Mouse (Mus musculus) ES-E14 (cell line): ENCODE results near the gene Slit3. TPM values are rescaled to one million over a fixed set of nuclear protein-coding genes. Genes with fewer than 3 reads are reported as not detected.

Experiments
- DNase-seq: peaks from one replicate; pipeline ENCODE4 v3.0.0-alpha.2; 2013; ENCODE audit warnings: low read depth, low spot score
- H3K27ac ChIP-seq: 2 replicates; pipeline ENCODE4 v1.5.1; 2012; ENCODE audit warnings: low read depth, mild to moderate bottlenecking, low read length, moderate library complexity, mixed read lengths; ENCODE audit not compliant: poor library complexity, insufficient read depth, severe bottlenecking
- H3K36me3 ChIP-seq: 2 replicates; pipeline ENCODE4 v1.6.1; 2012; ENCODE audit warnings: mild to moderate bottlenecking, low read length, moderate library complexity, mixed read lengths; ENCODE audit not compliant: control insufficient read depth, poor library complexity, insufficient read depth, severe bottlenecking
- H3K4me1 ChIP-seq, 2 experiments: fragments of 150-350 bp in 1 of 2; sonication (generic) in 1 of 2; 2 replicates each; pipeline ENCODE4 v1.6.1; 2012; ENCODE audit warnings: low read length in 2 of 2, mild to moderate bottlenecking in 1 of 2, mixed read lengths in 1 of 2; ENCODE audit not compliant: control insufficient read depth in 2 of 2, insufficient read depth in 2 of 2, poor library complexity in 1 of 2
- H3K4me3 ChIP-seq, 2 experiments: fragments of 150-350 bp in 1 of 2; sonication (generic) in 1 of 2; 2 replicates each; pipeline ENCODE4 v1.5.1; 2012; ENCODE audit warnings: low read length in 2 of 2, low read depth in 1 of 2, mild to moderate bottlenecking in 1 of 2, mixed read lengths in 1 of 2; ENCODE audit not compliant: insufficient read depth in 1 of 2, poor library complexity in 1 of 2, severe bottlenecking in 1 of 2
- H3K9ac ChIP-seq: 2 replicates; pipeline ENCODE4 v1.6.1; 2012; ENCODE audit warnings: low read depth, mild to moderate bottlenecking, low read length, mixed read lengths; ENCODE audit not compliant: poor library complexity, insufficient read depth, severe bottlenecking
- H3K9me3 ChIP-seq: fragments of 150-350 bp; sonication (generic); 2 replicates; pipeline ENCODE4 v1.6.1; 2012; ENCODE audit warnings: low read depth, mild to moderate bottlenecking, low read length; ENCODE audit not compliant: control insufficient read depth, insufficient read depth
- CHD2 ChIP-seq: IDR thresholded peaks from 2 replicates; pipeline ENCODE4 v1.6.1; 2014; ENCODE audit warnings: mild to moderate bottlenecking, low read depth, low read length, inconsistent platforms
- HCFC1 ChIP-seq: IDR thresholded peaks from 2 replicates; pipeline ENCODE4 v1.6.1; 2012; ENCODE audit warnings: low read length, inconsistent platforms, borderline replicate concordance; ENCODE audit not compliant: insufficient read depth
- MAFK ChIP-seq: IDR thresholded peaks from 2 replicates; pipeline ENCODE4 v1.6.1; 2014; ENCODE audit warnings: mild to moderate bottlenecking, low read depth, low read length, inconsistent platforms; ENCODE audit not compliant: insufficient read depth
- ZC3H11A ChIP-seq: IDR thresholded peaks from 2 replicates; pipeline ENCODE4 v1.6.1; 2012; ENCODE audit warnings: low read depth, mild to moderate bottlenecking, inconsistent platforms, low read length, borderline replicate concordance
- ZNF384 ChIP-seq: IDR thresholded peaks from 2 replicates; pipeline ENCODE4 v1.6.1; 2012; ENCODE audit warnings: low read depth, low read length, inconsistent platforms
- in situ Hi-C, 2 experiments: fragments of 600-800 bp; cut with MboI; formaldehyde crosslinking; loops; one replicate each; pipeline ENCODE4 v1.15.1; 2025; ENCODE audit warnings: low sequenced_read_pairs in 2 of 2, inconsistent platforms in 1 of 2; ENCODE audit not compliant: unreplicated experiment in 2 of 2
- total RNA-seq: library from RNA; depleted of rRNA; stranded (reverse); fragments of 300-350 nt; gene quantifications from 2 replicates; pipeline ENCODE4 v1.2.3, GENCODE M21; 2012

The Slit3 gene
- total RNA-seq, 1 experiment, result 3.7 TPM

DNA sequence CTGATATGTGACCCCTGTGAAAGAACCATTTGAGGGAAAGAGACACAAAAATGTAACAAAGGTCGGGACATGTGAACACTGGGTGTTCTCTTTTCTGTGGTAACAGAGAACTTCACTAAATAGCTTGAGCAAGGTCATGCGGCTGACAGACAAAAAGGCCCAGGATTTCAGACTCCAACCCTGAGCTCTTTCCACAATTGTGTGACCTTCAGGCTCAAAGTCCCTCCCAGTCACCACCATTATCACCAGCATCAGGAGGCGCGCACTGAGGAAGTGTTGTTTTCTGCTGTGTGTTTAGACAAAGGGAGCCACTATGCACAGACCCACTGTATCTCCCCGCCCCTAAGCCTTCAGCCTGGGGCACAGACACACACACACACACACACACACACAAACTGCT, 181.2 kb downstream of the Slit3 start:
- Histone ChIP-seq H3K27ac (no peak overlapping the region), H3K9me3 (no peaks in the 10 kb centered on the region), H3K4me3 (no peak overlapping the region), H3K36me3 (no peaks in the 10 kb centered on the region), H3K4me1 (no peaks in the 10 kb centered on the region), H3K9ac (no peak overlapping the region)
- TF ChIP-seq ZC3H11A (no peak), MAFK (no peak), CHD2 (no peak), HCFC1 (no peak), ZNF384 (no peak)
- no peak for DNase-seq
- in situ Hi-C loops, result no loop called here

GRCm38 (mm10) chr11:35304216-35304975, 183.4 kb downstream of the Slit3 start:
- Histone ChIP-seq H3K9ac (no peak overlapping the region), H3K27ac (no peak overlapping the region), H3K36me3 (no peaks in the 10 kb centered on the region), H3K4me3 (no peak overlapping the region), H3K4me1 (no peaks in the 10 kb centered on the region), H3K9me3 (no peaks in the 10 kb centered on the region)
- in situ Hi-C loops, result no loop called here
- DNase-seq, result no peak
- TF ChIP-seq ZC3H11A (no peak), MAFK (no peak)

GRCm38 (mm10) chr11:35305111-35305510, 184.1 kb downstream of the Slit3 start:
- no peak overlapping the region for H3K4me3 ChIP-seq
- in situ Hi-C loops, result no loop called here
- no peaks in the 10 kb centered on the region for H3K36me3 ChIP-seq
- no peak overlapping the region for H3K9ac ChIP-seq
- no peak for DNase-seq
- H3K4me1 ChIP-seq, result no peaks in the 10 kb centered on the region
- no peak overlapping the region for H3K27ac ChIP-seq
- TF ChIP-seq ZNF384 (no peak), MAFK (no peak), HCFC1 (no peak), ZC3H11A (no peak), CHD2 (no peak)
- no peaks in the 10 kb centered on the region for H3K9me3 ChIP-seq

DNA sequence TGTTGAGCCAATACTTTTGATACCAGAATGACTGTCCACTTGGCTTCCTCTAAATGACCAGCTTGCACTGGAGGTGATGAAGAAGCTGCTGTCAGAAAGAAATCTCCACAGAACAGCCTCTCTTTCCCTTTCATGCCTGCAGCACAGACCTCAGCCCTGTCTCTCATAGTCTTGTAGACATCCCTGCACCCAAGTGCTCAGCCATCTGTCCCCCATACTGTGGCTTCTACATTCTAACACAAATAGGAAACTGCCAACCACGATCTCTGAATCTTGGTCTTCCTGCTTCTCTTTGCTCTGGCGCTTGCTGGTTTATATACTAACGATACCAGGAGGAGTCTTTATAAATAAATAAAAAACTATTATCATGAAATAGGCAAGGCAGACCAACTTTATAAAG, 184.9 kb downstream of the Slit3 start:
- DNase-seq, result no peak
- Histone ChIP-seq H3K27ac (no peak overlapping the region), H3K4me3 (no peak overlapping the region), H3K36me3 (no peaks in the 10 kb centered on the region), H3K9ac (no peak overlapping the region), H3K4me1 (no peaks in the 10 kb centered on the region), H3K9me3 (no peaks in the 10 kb centered on the region)
- in situ Hi-C loops, result no loop called here
- no peak for TF ChIP-seq ZNF384
- no peak for TF ChIP-seq ZC3H11A

DNA sequence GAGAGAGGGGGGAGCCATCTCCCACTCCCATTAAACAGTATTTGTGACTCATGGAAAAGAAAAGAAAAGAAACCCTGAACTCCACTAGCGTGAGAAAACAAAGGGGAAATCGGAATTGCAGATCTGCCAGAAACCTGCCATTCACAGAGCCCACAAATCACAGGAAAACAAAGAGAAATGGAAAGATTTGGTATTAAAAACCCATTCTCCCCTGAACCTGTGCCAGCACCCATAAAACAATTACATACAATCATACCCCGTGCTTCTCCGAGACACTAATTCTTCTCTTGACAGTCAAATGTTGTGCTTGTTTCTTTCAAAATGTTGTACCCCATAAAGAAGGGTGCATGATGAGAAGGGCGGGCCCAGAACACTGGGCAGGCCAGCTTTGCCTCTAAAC, 185.9 kb downstream of the Slit3 start:
- no peaks in the 10 kb centered on the region for H3K4me1 ChIP-seq
- DNase-seq, result no peak
- no peaks in the 10 kb centered on the region for H3K36me3 ChIP-seq
- no peak overlapping the region for H3K4me3 ChIP-seq
- no peaks in the 10 kb centered on the region for H3K9me3 ChIP-seq
- H3K27ac ChIP-seq, result no peak overlapping the region
- TF ChIP-seq ZNF384 (no peak), MAFK (no peak), HCFC1 (no peak), CHD2 (no peak), ZC3H11A (no peak)
- H3K9ac ChIP-seq, result no peak overlapping the region
- in situ Hi-C loops, result no loop called here
